Mouse (Mus musculus) stomach, embryonic 16.5 days (tissue): ENCODE data around the gene Slc13a5. TPM values are rescaled to one million over a fixed set of nuclear protein-coding genes. Genes with fewer than 3 reads are reported as not detected.

Experiments
- ATAC-seq: fragments of 200-750 bp; cut with Nextera tagmentation; 2 replicates; pipeline ENCODE4 v1.8.0; 2017; ENCODE audit warnings: moderate number of reproducible peaks, moderate TSS enrichment; ENCODE audit not compliant: insufficient read depth, low FRiP score
- H3K27ac ChIP-seq: fragments of 300-500 bp; sonication (generic); 2 replicates; pipeline ENCODE4 v1.5.1; 2014; ENCODE audit warnings: low read length
- H3K27me3 ChIP-seq: fragments of 300-500 bp; sonication (generic); 2 replicates; pipeline ENCODE4 v1.6.1; 2014; ENCODE audit warnings: low read length, control low read depth, mixed read lengths; ENCODE audit not compliant: control insufficient read depth, insufficient read depth
- H3K36me3 ChIP-seq: fragments of 300-500 bp; sonication (generic); 2 replicates; pipeline ENCODE4 v1.6.1; 2014; ENCODE audit warnings: low read length; ENCODE audit not compliant: control insufficient read depth, insufficient read depth
- H3K4me1 ChIP-seq: fragments of 300-500 bp; sonication (generic); 2 replicates; pipeline ENCODE4 v1.6.1; 2014; ENCODE audit warnings: low read length, control low read depth, mixed read lengths; ENCODE audit not compliant: control insufficient read depth, insufficient read depth
- H3K4me2 ChIP-seq: fragments of 300-500 bp; sonication (generic); 2 replicates; pipeline ENCODE4 v1.6.1; 2014; ENCODE audit warnings: low read depth, low read length, mixed read lengths
- H3K4me3 ChIP-seq: fragments of 300-500 bp; sonication (generic); replicated peaks from 2 replicates; pipeline ENCODE4 v1.5.1; 2014; ENCODE audit warnings: mild to moderate bottlenecking, low read length
- H3K9ac ChIP-seq: fragments of 300-500 bp; sonication (generic); 2 replicates; pipeline ENCODE4 v1.6.1; 2014; ENCODE audit warnings: low read length
- H3K9me3 ChIP-seq: fragments of 300-500 bp; sonication (generic); replicated peaks from 2 replicates; pipeline ENCODE4 v1.6.1; 2016; ENCODE audit warnings: low read length, control low read depth; ENCODE audit not compliant: control insufficient read depth
- WGBS: fragments of 180-500 bp; shearing (Covaris S2); extraction: QIAGEN DNeasy Blood & Tissue Kit; methylation state at CpG from one replicate; pipeline ENCODE4 v1.1.7; 2014; 5-methylcytosine and 5-hydroxymethylcytosine counted together
- polyA plus RNA-seq: library from polyadenylated mRNA; unstranded; fragments of >200 nt; fragmentation: Nextera tagmentation; extraction: Ambion mirVana; gene quantifications from 2 replicates; pipeline ENCODE4 v1.2.1, GENCODE M21; 2015

Slc13a5 gene
- polyA plus RNA-seq, 1 experiment from 2014 or later, result 0.17 TPM

- Histone ChIP-seq H3K9ac (no peak overlapping the region), H3K27me3 (no peaks in the 10 kb centered on the region), H3K4me1 (no peaks in the 10 kb centered on the region), H3K9me3 (no peaks in the 10 kb centered on the region), H3K36me3 (no peaks in the 10 kb centered on the region), H3K27ac (no peak overlapping the region), H3K4me3 (no peak overlapping the region), H3K4me2 (no peak overlapping the region)
- WGBS, result 55% methylated on average over 1 of the region's 1 CpGs
- no peak for ATAC-seq
These were observed 34.0 kb downstream of the Slc13a5 start for GRCm38 (mm10) chr11:72232991-72233390.

GRCm38 (mm10) chr11:72232068-72232467, 35.0 kb downstream of the Slc13a5 start:
- no peaks in the 10 kb centered on the region for H3K36me3 ChIP-seq
- H3K27ac ChIP-seq, result no peak overlapping the region
- no peaks in the 10 kb centered on the region for H3K4me1 ChIP-seq
- WGBS, result 86% methylated on average over 7 of the region's 7 CpGs
- no peak for ATAC-seq
- H3K4me3 ChIP-seq, result no peak overlapping the region
- H3K27me3 ChIP-seq, result no peaks in the 10 kb centered on the region
- H3K9ac ChIP-seq, result no peak overlapping the region
- H3K4me2 ChIP-seq, result no peak overlapping the region
- no peaks in the 10 kb centered on the region for H3K9me3 ChIP-seq

GRCm38 (mm10) chr11:72228513-72228912, 38.5 kb downstream of the Slc13a5 start:
- Histone ChIP-seq H3K9me3 (no peaks in the 10 kb centered on the region), H3K36me3 (no peaks in the 10 kb centered on the region)

GRCm38 (mm10) chr11:72226901-72227300, 40.1 kb downstream of the Slc13a5 start:
- WGBS, result 65% methylated on average over 6 of the region's 6 CpGs
- no peak overlapping the region for H3K9ac ChIP-seq
- ATAC-seq, result no peak
- no peaks in the 10 kb centered on the region for H3K36me3 ChIP-seq
- no peaks in the 10 kb centered on the region for H3K4me1 ChIP-seq
- no peak overlapping the region for H3K4me2 ChIP-seq
- no peak overlapping the region for H3K27ac ChIP-seq
- H3K9me3 ChIP-seq, result no peaks in the 10 kb centered on the region
- H3K4me3 ChIP-seq, result no peak overlapping the region
- no peaks in the 10 kb centered on the region for H3K27me3 ChIP-seq

More at GRCm38 (mm10) chr11:72228513-72228912, 38.5 kb downstream of the Slc13a5 start:
- Histone ChIP-seq H3K4me3 (no peak overlapping the region), H3K9ac (no peak overlapping the region), H3K27me3 (no peaks in the 10 kb centered on the region), H3K4me1 (no peaks in the 10 kb centered on the region), H3K27ac (no peak overlapping the region), H3K4me2 (no peak overlapping the region)
- ATAC-seq, result no peak
- WGBS, result 81% methylated on average over 4 of the region's 4 CpGs

GRCm38 (mm10) chr11:72226020-72226791, 40.8 kb downstream of the Slc13a5 start:
- H3K9me3 ChIP-seq, result no peaks in the 10 kb centered on the region
- no peak overlapping the region for H3K4me2 ChIP-seq
- H3K36me3 ChIP-seq, result no peaks in the 10 kb centered on the region
- H3K4me1 ChIP-seq, result no peaks in the 10 kb centered on the region
- no peak overlapping the region for H3K9ac ChIP-seq
- no peaks in the 10 kb centered on the region for H3K27me3 ChIP-seq
- peak; percentile 29; the same call in 1 of the 2 replicates for ATAC-seq
- 68% methylated on average over 10 of the region's 10 CpGs for WGBS
- H3K4me3 ChIP-seq, result no peak overlapping the region
- no peak overlapping the region for H3K27ac ChIP-seq

- H3K27ac ChIP-seq, result no peak overlapping the region
- no peaks in the 10 kb centered on the region for H3K36me3 ChIP-seq
- no peaks in the 10 kb centered on the region for H3K4me1 ChIP-seq
- H3K9me3 ChIP-seq, result no peaks in the 10 kb centered on the region
- H3K9ac ChIP-seq, result no peak overlapping the region
- H3K27me3 ChIP-seq, result no peaks in the 10 kb centered on the region
- no peak overlapping the region for H3K4me3 ChIP-seq
- no peak overlapping the region for H3K4me2 ChIP-seq
- ATAC-seq, result no peak
- 12% methylated on average over 5 of the region's 5 CpGs for WGBS
These were observed 42.2 kb downstream of the Slc13a5 start for GRCm38 (mm10) chr11:72224865-72225264.

- H3K9ac ChIP-seq, result no peak overlapping the region
- ATAC-seq, result no peak
- no peaks in the 10 kb centered on the region for H3K27me3 ChIP-seq
- H3K9me3 ChIP-seq, result no peaks in the 10 kb centered on the region
- no peak overlapping the region for H3K27ac ChIP-seq
- H3K36me3 ChIP-seq, result no peaks in the 10 kb centered on the region
- WGBS, result 75% methylated on average over 4 of the region's 4 CpGs
- H3K4me2 ChIP-seq, result no peak overlapping the region
- H3K4me3 ChIP-seq, result no peak overlapping the region
- no peaks in the 10 kb centered on the region for H3K4me1 ChIP-seq
These were observed 43.6 kb downstream of the Slc13a5 start for GRCm38 (mm10) chr11:72223414-72223813.

- WGBS, result 15% methylated on average over 6 of the region's 6 CpGs
- H3K27ac ChIP-seq, result no peak overlapping the region
- H3K9me3 ChIP-seq, result no peaks in the 10 kb centered on the region
- H3K4me1 ChIP-seq, result peaks cover under 1% of the 10 kb centered on the region; the same call in 1 of the 2 replicates
- no peaks in the 10 kb centered on the region for H3K36me3 ChIP-seq
- no peak overlapping the region for H3K4me2 ChIP-seq
- no peak overlapping the region for H3K9ac ChIP-seq
- no peak overlapping the region for H3K4me3 ChIP-seq
- H3K27me3 ChIP-seq, result no peaks in the 10 kb centered on the region
- ATAC-seq, result no peak
These were observed 45.7 kb downstream of the Slc13a5 start for GRCm38 (mm10) chr11:72221278-72221677.

- Histone ChIP-seq H3K27me3 (no peaks in the 10 kb centered on the region), H3K27ac (no peak overlapping the region), H3K4me2 (no peak overlapping the region), H3K4me3 (no peak overlapping the region), H3K9ac (no peak overlapping the region), H3K4me1 (peaks cover 6% of the 10 kb centered on the region; the same call in 1 of the 2 replicates), H3K9me3 (no peaks in the 10 kb centered on the region), H3K36me3 (no peaks in the 10 kb centered on the region)
- ATAC-seq, result no peak
- 81% methylated on average over 5 of the region's 5 CpGs for WGBS
These were observed 49.9 kb downstream of the Slc13a5 start for GRCm38 (mm10) chr11:72217116-72217515.
